Mouse (Mus musculus): ENCODE results near the gene Sf3b3. TPM values are rescaled to one million over a fixed set of nuclear protein-coding genes. Genes with fewer than 3 reads are reported as not detected.

Gene Sf3b3
- 163 and 170 TPM in 2 replicates for polyA plus RNA-seq (2016; fragmentation: Nextera tagmentation; extraction: Ambion mirVana)

DNA sequence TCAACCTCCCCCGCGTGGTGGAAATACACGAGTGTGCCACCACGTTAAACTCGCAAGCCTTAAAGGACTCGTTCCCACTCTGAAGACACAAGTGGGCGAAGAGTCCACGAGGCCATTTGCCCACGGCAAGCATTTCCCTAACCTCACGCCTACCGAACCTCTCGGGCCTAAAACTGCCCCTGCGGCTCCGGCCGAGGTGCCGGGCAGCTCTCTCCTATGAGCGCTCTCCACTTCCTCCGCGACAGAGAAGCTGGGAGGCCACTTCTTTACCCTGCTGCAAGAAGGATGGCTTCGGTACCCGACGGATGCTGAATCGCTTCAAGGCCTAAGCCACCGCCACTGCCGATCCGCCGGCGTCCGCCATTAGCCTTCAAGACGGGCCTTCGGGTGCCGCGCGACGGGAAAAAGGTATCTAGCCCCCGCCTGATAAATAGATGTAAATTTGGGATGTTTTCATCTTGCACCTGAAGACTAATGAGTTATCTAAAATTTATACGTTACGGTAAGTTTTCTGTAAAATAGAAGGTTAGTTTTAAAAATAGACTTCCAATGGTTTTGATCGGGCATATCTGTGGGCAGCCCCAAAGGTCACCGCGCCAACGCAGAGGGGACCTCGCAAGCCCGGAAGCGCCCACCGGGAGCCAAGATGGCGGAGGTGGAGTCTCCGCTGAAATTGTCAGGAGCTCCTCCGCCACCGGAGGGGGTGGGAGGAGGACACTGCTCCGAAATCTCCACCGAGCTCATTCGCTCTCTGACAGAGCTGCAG is at the start of gene Sf3b3, which contains the start of gene Cog4:
Gene Sf3b3, minus strand, starts transcription at position 383 of the 766 bp plus-strand sequence.
Gene Cog4, plus strand, starts transcription at position 196 of the 766 bp plus-strand sequence.
- peak within 1 kb of the TSS; percentile 90 for H3K27ac ChIP-seq
- H3K4me1 ChIP-seq = peaks cover 25% of the 10 kb centered on the region
- peak; percentile 89 for ATAC-seq (ENCODE audit: low FRiP score)
- peak within 1 kb of the TSS; percentile 91 for H3K4me3 ChIP-seq
- under 1% methylated on average over 53 of the region's 53 CpGs for WGBS
- peaks cover 47% of the 10 kb centered on the region for H3K36me3 ChIP-seq
- H3K4me2 ChIP-seq (replicated peaks) = peak within 1 kb of the TSS; percentile 84
- peak within 1 kb of the TSS; percentile 91 for H3K9ac ChIP-seq
- H3K9me3 ChIP-seq (replicated peaks) = no peaks in the 10 kb centered on the region
- no peaks in the 10 kb centered on the region for H3K27me3 ChIP-seq

DNA sequence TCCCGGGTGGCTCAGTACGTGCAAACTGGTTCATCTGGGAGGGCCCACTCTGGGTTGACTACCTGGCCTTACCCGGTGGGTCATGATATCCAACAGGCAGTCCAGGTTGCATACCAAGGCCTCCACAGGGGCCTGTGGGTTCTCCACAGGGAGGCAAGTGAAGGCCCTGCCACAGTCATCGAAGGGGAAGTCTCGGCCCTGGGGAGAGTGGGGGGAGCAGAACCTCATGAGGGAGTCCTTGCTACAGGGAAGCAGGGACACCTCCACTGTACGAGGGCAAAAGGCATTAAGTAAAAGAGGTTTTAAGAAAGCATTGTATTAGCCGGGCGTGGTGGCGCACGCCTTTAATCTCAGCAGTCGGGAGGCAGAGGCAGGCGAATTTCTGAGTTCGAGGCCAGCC is 49.2 kb upstream of the Sf3b3 start:
- H3K4me3 ChIP-seq = no peak overlapping the region
- H3K27me3 ChIP-seq = no peaks in the 10 kb centered on the region
- no peak overlapping the region for H3K27ac ChIP-seq
- no peak for ATAC-seq (ENCODE audit: low FRiP score)
- no peak overlapping the region for H3K9ac ChIP-seq
- H3K4me1 ChIP-seq = no peaks in the 10 kb centered on the region
- WGBS = 93% methylated on average over 13 of the region's 13 CpGs
- H3K36me3 ChIP-seq = peaks cover 38% of the 10 kb centered on the region; the same call in 1 of the 2 replicates
- H3K9me3 ChIP-seq (replicated peaks) = no peaks in the 10 kb centered on the region
- H3K4me2 ChIP-seq (replicated peaks) = no peak overlapping the region

DNA sequence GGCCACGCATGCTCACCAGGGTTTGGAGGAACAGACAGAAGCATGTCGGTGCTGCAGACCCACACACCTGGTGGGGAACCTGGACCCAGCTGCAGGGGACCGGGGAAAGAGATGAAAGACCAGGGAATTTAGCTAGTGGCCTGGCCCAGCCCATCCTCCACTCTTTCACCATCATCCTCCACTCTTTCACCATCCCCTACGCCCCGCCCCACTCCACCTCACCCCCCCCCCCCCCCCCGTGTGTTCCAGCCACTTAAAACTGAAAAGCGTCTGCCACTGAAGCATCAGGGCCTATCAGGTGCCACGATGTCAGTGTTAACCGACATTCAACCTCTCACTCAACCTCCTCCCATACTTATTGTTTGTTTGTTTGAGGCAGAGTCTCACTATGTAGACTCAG is 48.7 kb upstream of the Sf3b3 start:
- Histone ChIP-seq H3K9ac (no peak overlapping the region), H3K4me1 (no peaks in the 10 kb centered on the region), H3K27ac (no peak overlapping the region), H3K4me3 (no peak overlapping the region), H3K9me3 (replicated peaks) (no peaks in the 10 kb centered on the region), H3K4me2 (replicated peaks) (no peak overlapping the region), H3K36me3 (peaks cover 44% of the 10 kb centered on the region; the same call in 1 of the 2 replicates), H3K27me3 (no peaks in the 10 kb centered on the region)
- no peak for ATAC-seq (ENCODE audit: low FRiP score)
- WGBS = 82% methylated on average over 9 of the region's 9 CpGs

GRCm38 (mm10) chr8:110894851-110895250 is 48.3 kb upstream of the Sf3b3 start:
- H3K4me3 ChIP-seq = no peak overlapping the region
- no peak for ATAC-seq (ENCODE audit: low FRiP score)
- H3K9me3 ChIP-seq (replicated peaks) = no peaks in the 10 kb centered on the region
- no peak overlapping the region for H3K27ac ChIP-seq
- no peaks in the 10 kb centered on the region for H3K27me3 ChIP-seq
- no peak overlapping the region for H3K4me2 ChIP-seq (replicated peaks)
- peaks cover 48% of the 10 kb centered on the region for H3K36me3 ChIP-seq
- 87% methylated on average over 10 of the region's 10 CpGs for WGBS
- H3K9ac ChIP-seq = no peak overlapping the region
- no peaks in the 10 kb centered on the region for H3K4me1 ChIP-seq

DNA sequence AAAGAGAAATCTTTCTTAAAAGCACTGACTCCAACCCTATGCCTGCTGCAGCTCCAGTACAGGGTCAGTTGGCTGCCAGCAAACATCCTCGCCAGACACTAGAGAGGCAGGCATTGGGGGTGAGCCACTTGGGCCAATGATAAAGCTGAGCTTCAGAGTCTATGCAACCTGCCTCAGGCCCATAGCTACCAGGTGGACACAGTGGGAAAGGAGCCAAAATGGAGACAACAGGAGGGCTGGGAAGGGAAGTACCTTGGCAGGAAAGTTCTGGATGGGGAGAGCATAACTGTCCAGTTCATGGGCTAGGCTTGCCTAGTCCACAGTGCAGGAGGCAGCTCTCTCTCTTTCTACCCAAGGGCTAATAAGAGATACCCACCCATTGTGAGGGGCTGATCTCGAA is 46.3 kb upstream of the Sf3b3 start:
- no peaks in the 10 kb centered on the region for H3K27me3 ChIP-seq
- H3K4me2 ChIP-seq (replicated peaks) = no peak overlapping the region
- H3K4me3 ChIP-seq = no peak overlapping the region
- no peaks in the 10 kb centered on the region for H3K9me3 ChIP-seq (replicated peaks)
- H3K36me3 ChIP-seq = peaks cover 51% of the 10 kb centered on the region
- WGBS = 95% methylated on average over 2 of the region's 2 CpGs
- no peaks in the 10 kb centered on the region for H3K4me1 ChIP-seq
- H3K27ac ChIP-seq = no peak overlapping the region
- ATAC-seq (ENCODE audit: low FRiP score) = no peak
- H3K9ac ChIP-seq = no peak overlapping the region

GRCm38 (mm10) chr8:110892040-110892439 is 45.5 kb upstream of the Sf3b3 start:
- no peak for ATAC-seq (ENCODE audit: low FRiP score)
- Histone ChIP-seq H3K27me3 (no peaks in the 10 kb centered on the region), H3K9me3 (replicated peaks) (no peaks in the 10 kb centered on the region), H3K4me3 (no peak overlapping the region), H3K27ac (no peak overlapping the region), H3K4me1 (no peaks in the 10 kb centered on the region), H3K36me3 (peaks cover 58% of the 10 kb centered on the region), H3K9ac (no peak overlapping the region), H3K4me2 (replicated peaks) (no peak overlapping the region)
- 85% methylated on average over 7 of the region's 7 CpGs for WGBS

GRCm38 (mm10) chr8:110889904-110890470 is 43.4 kb upstream of the Sf3b3 start:
- no peak overlapping the region for H3K4me3 ChIP-seq
- H3K4me1 ChIP-seq = no peaks in the 10 kb centered on the region
- peaks cover 58% of the 10 kb centered on the region for H3K36me3 ChIP-seq
- no peak overlapping the region for H3K27ac ChIP-seq
- no peak for ATAC-seq (ENCODE audit: low FRiP score)
- no peak overlapping the region for H3K4me2 ChIP-seq (replicated peaks)
- H3K9ac ChIP-seq = no peak overlapping the region
- WGBS = 66% methylated on average over 12 of the region's 12 CpGs
- no peaks in the 10 kb centered on the region for H3K9me3 ChIP-seq (replicated peaks)
- no peaks in the 10 kb centered on the region for H3K27me3 ChIP-seq

GRCm38 (mm10) chr8:110888860-110889259 is 42.3 kb upstream of the Sf3b3 start:
- no peak for ATAC-seq (ENCODE audit: low FRiP score)
- Histone ChIP-seq H3K4me1 (no peaks in the 10 kb centered on the region), H3K4me2 (replicated peaks) (no peak overlapping the region), H3K27me3 (no peaks in the 10 kb centered on the region), H3K9ac (no peak overlapping the region), H3K4me3 (no peak overlapping the region), H3K27ac (no peak overlapping the region), H3K9me3 (replicated peaks) (no peaks in the 10 kb centered on the region), H3K36me3 (peaks cover 64% of the 10 kb centered on the region)
- WGBS = 90% methylated on average over 16 of the region's 16 CpGs

- no peak for ATAC-seq (ENCODE audit: low FRiP score)
- WGBS = 92% methylated on average over 8 of the region's 8 CpGs
- H3K9ac ChIP-seq = no peak overlapping the region
These were observed 41.9 kb upstream of the Sf3b3 start for GRCm38 (mm10) chr8:110888441-110888840.

GRCm38 (mm10) chr8:110887551-110887950 is 41.0 kb upstream of the Sf3b3 start:
- Histone ChIP-seq H3K4me2 (replicated peaks) (no peak overlapping the region), H3K9ac (no peak overlapping the region), H3K27me3 (no peaks in the 10 kb centered on the region), H3K9me3 (replicated peaks) (no peaks in the 10 kb centered on the region), H3K36me3 (peaks cover 66% of the 10 kb centered on the region), H3K27ac (no peak overlapping the region), H3K4me3 (no peak overlapping the region), H3K4me1 (no peaks in the 10 kb centered on the region)
- WGBS = 93% methylated on average over 10 of the region's 10 CpGs
- no peak for ATAC-seq (ENCODE audit: low FRiP score)

More at GRCm38 (mm10) chr8:110888441-110888840, 41.9 kb upstream of the Sf3b3 start:
- H3K9me3 ChIP-seq (replicated peaks) = no peaks in the 10 kb centered on the region
- H3K27me3 ChIP-seq = no peaks in the 10 kb centered on the region
- no peak overlapping the region for H3K27ac ChIP-seq
- H3K4me3 ChIP-seq = no peak overlapping the region
- peaks cover 66% of the 10 kb centered on the region for H3K36me3 ChIP-seq
- H3K4me2 ChIP-seq (replicated peaks) = no peak overlapping the region
- H3K4me1 ChIP-seq = no peaks in the 10 kb centered on the region

DNA sequence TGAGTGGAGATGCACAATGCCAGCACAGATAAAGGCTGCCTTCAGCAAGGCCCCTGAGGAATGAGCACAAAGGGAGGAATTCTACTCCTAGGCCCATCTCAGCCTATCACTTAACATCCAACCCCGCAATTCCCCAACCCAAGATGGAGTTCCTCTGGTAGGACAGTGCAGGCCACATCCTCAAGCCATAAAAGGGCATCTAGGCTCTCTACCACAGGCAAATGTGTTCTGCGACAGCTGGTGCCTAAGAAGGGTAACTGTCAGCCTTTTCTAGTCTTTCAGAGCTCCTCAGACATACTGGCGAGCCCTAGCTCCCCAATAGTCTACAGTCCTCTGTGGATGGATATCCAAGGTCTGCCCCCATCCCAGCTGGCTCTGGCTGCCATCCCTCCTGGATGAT is 40.0 kb upstream of the Sf3b3 start:
- H3K9ac ChIP-seq = no peak overlapping the region
- no peak overlapping the region for H3K4me3 ChIP-seq
- 91% methylated on average over 3 of the region's 3 CpGs for WGBS
- H3K27ac ChIP-seq = no peak overlapping the region
- H3K4me2 ChIP-seq (replicated peaks) = no peak overlapping the region
- H3K27me3 ChIP-seq = no peaks in the 10 kb centered on the region
- no peaks in the 10 kb centered on the region for H3K9me3 ChIP-seq (replicated peaks)
- ATAC-seq (ENCODE audit: low FRiP score) = no peak
- H3K4me1 ChIP-seq = no peaks in the 10 kb centered on the region
- peaks cover 70% of the 10 kb centered on the region for H3K36me3 ChIP-seq

GRCm38 (mm10) chr8:110883824-110884223 is 37.2 kb upstream of the Sf3b3 start:
- no peak overlapping the region for H3K4me3 ChIP-seq
- H3K36me3 ChIP-seq = peaks cover 79% of the 10 kb centered on the region
- H3K4me1 ChIP-seq = no peaks in the 10 kb centered on the region
- H3K27ac ChIP-seq = no peak overlapping the region
- no peak for ATAC-seq (ENCODE audit: low FRiP score)
- no peaks in the 10 kb centered on the region for H3K27me3 ChIP-seq
- H3K4me2 ChIP-seq (replicated peaks) = no peak overlapping the region
- H3K9ac ChIP-seq = no peak overlapping the region
- 97% methylated on average over 18 of the region's 18 CpGs for WGBS
- H3K9me3 ChIP-seq (replicated peaks) = no peaks in the 10 kb centered on the region
